Mouse (Mus musculus) heart, postnatal 25 days (tissue): ENCODE results near the gene Slc9a9. TPM values are rescaled to one million over a fixed set of nuclear protein-coding genes. Genes with fewer than 3 reads are reported as not detected.

Experiments
- DNase-seq: peaks from one replicate; pipeline ENCODE4 v3.0.0; 2022; ENCODE audit warnings: low spot score
- intact Hi-C: fragments of 180-260 bp; cut with DNase I; formaldehyde crosslinking; loops from one replicate; pipeline ENCODE4 v1.15.1; 2025
- total RNA-seq, 2 experiments: library from RNA; stranded (reverse); gene quantifications; 2 replicates each; pipeline ENCODE4 v1.2.3; 2021

Gene Slc9a9
- total RNA-seq, 2 experiments from 2014 or later: 2.2 to 2.6 TPM

GRCm38 (mm10) chr9:94790966-94791365 lies 121.3 kb downstream of the Slc9a9 start:
- no peak for DNase-seq
- intact Hi-C loops: no loop called here

- DNase-seq: no peak
- intact Hi-C loops: no loop called here
Observed at GRCm38 (mm10) chr9:94803073-94803472, 133.4 kb downstream of the Slc9a9 start.

GRCm38 (mm10) chr9:94805506-94805905 lies 135.8 kb downstream of the Slc9a9 start:
- no peak for DNase-seq
- intact Hi-C loops: no loop called here

- intact Hi-C loops: no loop called here
- no peak for DNase-seq
Observed at GRCm38 (mm10) chr9:94815518-94815917, 145.8 kb downstream of the Slc9a9 start.

GRCm38 (mm10) chr9:94821268-94821667 lies 151.6 kb downstream of the Slc9a9 start:
- intact Hi-C loops: no loop called here
- DNase-seq: no peak

GRCm38 (mm10) chr9:94833836-94834235 lies 164.1 kb downstream of the Slc9a9 start:
- intact Hi-C loops: no loop called here
- no peak for DNase-seq

- DNase-seq: no peak
- intact Hi-C loops: no loop called here
Observed at GRCm38 (mm10) chr9:94837384-94837783, 167.7 kb downstream of the Slc9a9 start.

GRCm38 (mm10) chr9:94838479-94839031 lies 168.8 kb downstream of the Slc9a9 start:
- no peak for DNase-seq
- intact Hi-C loops: no loop called here

GRCm38 (mm10) chr9:94839204-94839603 lies 169.5 kb downstream of the Slc9a9 start:
- intact Hi-C loops: no loop called here

GRCm38 (mm10) chr9:94840398-94840797 lies 170.7 kb downstream of the Slc9a9 start:
- DNase-seq: no peak
- intact Hi-C loops: no loop called here

More at GRCm38 (mm10) chr9:94839204-94839603, 169.5 kb downstream of the Slc9a9 start:
- no peak for DNase-seq

- intact Hi-C loops: no loop called here
- no peak for DNase-seq
Observed at GRCm38 (mm10) chr9:94840972-94841371, 171.3 kb downstream of the Slc9a9 start.

GRCm38 (mm10) chr9:94844176-94844575 lies 174.5 kb downstream of the Slc9a9 start:
- DNase-seq: no peak
- intact Hi-C loops: no loop called here

- intact Hi-C loops: no loop called here
- DNase-seq: no peak
Observed at GRCm38 (mm10) chr9:94847624-94848023, 177.9 kb downstream of the Slc9a9 start.

- intact Hi-C loops: no loop called here
- no peak for DNase-seq
Observed at GRCm38 (mm10) chr9:94851550-94851949, 181.8 kb downstream of the Slc9a9 start.

- intact Hi-C loops: no loop called here
- no peak for DNase-seq
Observed at GRCm38 (mm10) chr9:94856093-94856492, 186.4 kb downstream of the Slc9a9 start.

- DNase-seq: no peak
- intact Hi-C loops: no loop called here
Observed at GRCm38 (mm10) chr9:94868557-94868956, 198.8 kb downstream of the Slc9a9 start.

- DNase-seq: no peak
- intact Hi-C loops: no loop called here
Observed at GRCm38 (mm10) chr9:94869023-94869799, 199.5 kb downstream of the Slc9a9 start.

GRCm38 (mm10) chr9:94882517-94882916 lies 212.8 kb downstream of the Slc9a9 start:
- no peak for DNase-seq
- intact Hi-C loops: no loop called here

GRCm38 (mm10) chr9:94883435-94883834 lies 213.7 kb downstream of the Slc9a9 start:
- intact Hi-C loops: no loop called here
- no peak for DNase-seq

- no peak for DNase-seq
- intact Hi-C loops: no loop called here
Observed at GRCm38 (mm10) chr9:94885151-94885550, 215.4 kb downstream of the Slc9a9 start.

GRCm38 (mm10) chr9:94889647-94890046 lies 219.9 kb downstream of the Slc9a9 start:
- no peak for DNase-seq
- intact Hi-C loops: no loop called here

GRCm38 (mm10) chr9:94895882-94896281 lies 226.2 kb downstream of the Slc9a9 start:
- intact Hi-C loops: no loop called here
- no peak for DNase-seq
